Mouse (Mus musculus) hindbrain, embryonic 13.5 days (tissue): ENCODE measurements around the gene Cat. TPM values are rescaled to one million over a fixed set of nuclear protein-coding genes. Genes with fewer than 3 reads are reported as not detected.
A peak's percentile ranks its signal among the peaks of the same experiment; 100 is the strongest.

Source experiments
- ATAC-seq: fragments of 200-750 bp; cut with Nextera tagmentation; 2 replicates; pipeline ENCODE4 v1.8.0; 2017; ENCODE audit warnings: moderate TSS enrichment; ENCODE audit not compliant: low FRiP score
- H3K27ac ChIP-seq: fragments of 300-500 bp; sonication (generic); 2 replicates; pipeline ENCODE4 v1.5.1; 2015; ENCODE audit warnings: inconsistent platforms, mild to moderate bottlenecking, moderate library complexity
- H3K27me3 ChIP-seq: fragments of 300-500 bp; sonication (generic); 2 replicates; pipeline ENCODE4 v1.6.1; 2015; ENCODE audit warnings: mild to moderate bottlenecking, inconsistent platforms
- H3K36me3 ChIP-seq: fragments of 300-500 bp; sonication (generic); 2 replicates; pipeline ENCODE4 v1.6.1; 2015; ENCODE audit warnings: mild to moderate bottlenecking, inconsistent platforms
- H3K4me1 ChIP-seq: fragments of 300-500 bp; sonication (generic); replicated peaks from 2 replicates; pipeline ENCODE4 v1.6.1; 2015; ENCODE audit warnings: inconsistent platforms
- H3K4me2 ChIP-seq: fragments of 300-500 bp; sonication (generic); 2 replicates; pipeline ENCODE4 v1.6.1; 2015; ENCODE audit warnings: inconsistent platforms, mild to moderate bottlenecking, moderate library complexity
- H3K4me3 ChIP-seq: fragments of 300-500 bp; sonication (generic); 2 replicates; pipeline ENCODE4 v1.5.1; 2015; ENCODE audit warnings: mild to moderate bottlenecking, inconsistent platforms
- H3K9ac ChIP-seq: fragments of 300-500 bp; sonication (generic); 2 replicates; pipeline ENCODE4 v1.6.1; 2015; ENCODE audit warnings: mild to moderate bottlenecking, inconsistent platforms
- H3K9me3 ChIP-seq: fragments of 300-500 bp; sonication (generic); 2 replicates; pipeline ENCODE4 v1.6.1; 2016; ENCODE audit warnings: inconsistent platforms
- whole genome bisulfite sequencing: fragments of 180-500 bp; shearing (Covaris S2); methylation state at CpG from one replicate; pipeline ENCODE4 v1.1.7; 2015; 5-methylcytosine and 5-hydroxymethylcytosine counted together
- polyA plus RNA-seq: library from polyadenylated mRNA; unstranded; fragments of >200 nt; fragmentation: Nextera tagmentation; extraction: Ambion mirVana; gene quantifications from 2 replicates; pipeline ENCODE4 v1.2.1, GENCODE M21; 2015

Cat gene
- 74.1 and 77.8 TPM in 2 replicates for polyA plus RNA-seq

- H3K4me2 ChIP-seq = peak within 1 kb of the TSS; percentile 76
- peak; percentile 99 for ATAC-seq
- peak within 1 kb of the TSS; percentile 97 for H3K27ac ChIP-seq
- H3K36me3 ChIP-seq = 0 out of 2 replicates have a peak, but pooled peaks cover 4% of the 10 kb centered on the region
- H3K4me3 ChIP-seq = peak within 1 kb of the TSS; percentile 79
- peak within 1 kb of the TSS; percentile 89 for H3K9ac ChIP-seq
- peaks cover 28% of the 10 kb centered on the region for H3K4me1 ChIP-seq
- 0% methylated on average over 41 of the region's 41 CpGs for WGBS
- no peaks in the 10 kb centered on the region for H3K9me3 ChIP-seq
- no peaks in the 10 kb centered on the region for H3K27me3 ChIP-seq
Observed at GRCm38 (mm10) chr2:103484617-103485401, at the start of gene Cat. Gene Cat (minus strand): TSS chr2:103485160.

GRCm38 (mm10) chr2:103525596-103525995 is 40.6 kb upstream of the Cat start:
- Histone ChIP-seq H3K4me3 (no peak overlapping the region), H3K27me3 (no peaks in the 10 kb centered on the region), H3K9ac (no peak overlapping the region), H3K36me3 (no peaks in the 10 kb centered on the region), H3K27ac (no peak overlapping the region), H3K4me2 (no peak overlapping the region), H3K4me1 (no peaks in the 10 kb centered on the region), H3K9me3 (no peaks in the 10 kb centered on the region)
- WGBS = 92% methylated on average over 1 of the region's 1 CpGs
- ATAC-seq = no peak

GRCm38 (mm10) chr2:103516472-103516871 is 31.5 kb upstream of the Cat start:
- WGBS = 83% methylated on average over 1 of the region's 1 CpGs
- no peak overlapping the region for H3K9ac ChIP-seq
- no peaks in the 10 kb centered on the region for H3K36me3 ChIP-seq
- H3K4me3 ChIP-seq = no peak overlapping the region
- H3K9me3 ChIP-seq = no peaks in the 10 kb centered on the region
- H3K4me1 ChIP-seq = no peaks in the 10 kb centered on the region
- no peak overlapping the region for H3K4me2 ChIP-seq
- H3K27me3 ChIP-seq = no peaks in the 10 kb centered on the region
- no peak for ATAC-seq
- no peak overlapping the region for H3K27ac ChIP-seq

GRCm38 (mm10) chr2:103515513-103516180 is 30.7 kb upstream of the Cat start:
- ATAC-seq = no peak
- Histone ChIP-seq H3K4me2 (no peak overlapping the region), H3K4me1 (no peaks in the 10 kb centered on the region), H3K27ac (no peak overlapping the region), H3K4me3 (no peak overlapping the region), H3K36me3 (no peaks in the 10 kb centered on the region), H3K27me3 (no peaks in the 10 kb centered on the region), H3K9ac (no peak overlapping the region), H3K9me3 (no peaks in the 10 kb centered on the region)
- WGBS = 83% methylated on average over 6 of the region's 6 CpGs

- Histone ChIP-seq H3K36me3 (no peaks in the 10 kb centered on the region), H3K9me3 (no peaks in the 10 kb centered on the region), H3K4me1 (no peaks in the 10 kb centered on the region), H3K27ac (no peak overlapping the region), H3K4me3 (no peak overlapping the region), H3K9ac (no peak overlapping the region), H3K4me2 (no peak overlapping the region), H3K27me3 (no peaks in the 10 kb centered on the region)
- ATAC-seq = no peak
- 89% methylated on average over 5 of the region's 5 CpGs for WGBS
Observed at GRCm38 (mm10) chr2:103512066-103512795, 27.3 kb upstream of the Cat start.

GRCm38 (mm10) chr2:103511631-103512030 is 26.7 kb upstream of the Cat start:
- no peaks in the 10 kb centered on the region for H3K9me3 ChIP-seq
- no peaks in the 10 kb centered on the region for H3K27me3 ChIP-seq
- no peak overlapping the region for H3K4me2 ChIP-seq
- H3K9ac ChIP-seq = no peak overlapping the region
- 93% methylated on average over 1 of the region's 1 CpGs for WGBS
- H3K36me3 ChIP-seq = no peaks in the 10 kb centered on the region
- no peaks in the 10 kb centered on the region for H3K4me1 ChIP-seq
- no peak for ATAC-seq
- no peak overlapping the region for H3K4me3 ChIP-seq
- H3K27ac ChIP-seq = no peak overlapping the region

- H3K4me1 ChIP-seq = no peaks in the 10 kb centered on the region
- H3K4me2 ChIP-seq = no peak overlapping the region
- no peak overlapping the region for H3K27ac ChIP-seq
- 95% methylated on average over 1 of the region's 1 CpGs for WGBS
- no peaks in the 10 kb centered on the region for H3K27me3 ChIP-seq
- H3K9ac ChIP-seq = no peak overlapping the region
- ATAC-seq = no peak
- H3K36me3 ChIP-seq = no peaks in the 10 kb centered on the region
- H3K9me3 ChIP-seq = no peaks in the 10 kb centered on the region
- no peak overlapping the region for H3K4me3 ChIP-seq
Observed at GRCm38 (mm10) chr2:103511042-103511441, 26.1 kb upstream of the Cat start.

- Histone ChIP-seq H3K4me2 (no peak overlapping the region), H3K36me3 (no peaks in the 10 kb centered on the region), H3K4me3 (no peak overlapping the region), H3K4me1 (no peaks in the 10 kb centered on the region), H3K27ac (no peak overlapping the region), H3K9me3 (peaks cover 4% of the 10 kb centered on the region; the same call in 1 of the 2 replicates), H3K9ac (no peak overlapping the region), H3K27me3 (no peaks in the 10 kb centered on the region)
- WGBS = 88% methylated on average over 1 of the region's 1 CpGs
- ATAC-seq = no peak
Observed at GRCm38 (mm10) chr2:103507651-103508050, 22.7 kb upstream of the Cat start.

GRCm38 (mm10) chr2:103505956-103506355 is 21.0 kb upstream of the Cat start:
- H3K27ac ChIP-seq = no peak overlapping the region

GRCm38 (mm10) chr2:103504463-103504862 is 19.5 kb upstream of the Cat start:
- 97% methylated on average over 1 of the region's 1 CpGs for WGBS
- Histone ChIP-seq H3K36me3 (no peaks in the 10 kb centered on the region), H3K9me3 (peaks cover 4% of the 10 kb centered on the region; the same call in 1 of the 2 replicates), H3K4me3 (no peak overlapping the region), H3K27me3 (no peaks in the 10 kb centered on the region), H3K4me2 (no peak overlapping the region), H3K4me1 (no peaks in the 10 kb centered on the region), H3K9ac (no peak overlapping the region), H3K27ac (no peak overlapping the region)
- ATAC-seq = no peak

More at GRCm38 (mm10) chr2:103505956-103506355, 21.0 kb upstream of the Cat start:
- H3K4me2 ChIP-seq = no peak overlapping the region
- H3K36me3 ChIP-seq = no peaks in the 10 kb centered on the region
- no peak overlapping the region for H3K4me3 ChIP-seq
- H3K9ac ChIP-seq = no peak overlapping the region
- 97% methylated on average over 2 of the region's 2 CpGs for WGBS
- no peak for ATAC-seq
- H3K27me3 ChIP-seq = no peaks in the 10 kb centered on the region
- H3K4me1 ChIP-seq = no peaks in the 10 kb centered on the region
- peaks cover 4% of the 10 kb centered on the region; the same call in 1 of the 2 replicates for H3K9me3 ChIP-seq

- H3K4me2 ChIP-seq = no peak overlapping the region
Observed at GRCm38 (mm10) chr2:103500769-103501168, 15.8 kb upstream of the Cat start.

More at GRCm38 (mm10) chr2:103500769-103501168, 15.8 kb upstream of the Cat start:
- Histone ChIP-seq H3K36me3 (no peaks in the 10 kb centered on the region), H3K9me3 (peaks cover 4% of the 10 kb centered on the region; the same call in 1 of the 2 replicates), H3K4me3 (no peak overlapping the region), H3K9ac (no peak overlapping the region), H3K27me3 (no peaks in the 10 kb centered on the region), H3K4me1 (no peaks in the 10 kb centered on the region), H3K27ac (no peak overlapping the region)
- no peak for ATAC-seq
- WGBS = 80% methylated on average over 2 of the region's 2 CpGs
